Mouse (Mus musculus) gonadal fat pad, adult 2 months (tissue): ENCODE data around the gene Adamtsl4. TPM values are rescaled to one million over a fixed set of nuclear protein-coding genes. Genes with fewer than 3 reads are reported as not detected.

ENCODE experiments used
- DNase-seq: peaks from one replicate; pipeline ENCODE4 v3.0.0-alpha.2; 2012; ENCODE audit warnings: low read depth
- polyA plus RNA-seq: library from polyadenylated mRNA; depleted of rRNA; stranded (reverse); fragments of >200 nt; gene quantifications from 2 replicates; pipeline ENCODE4 v1.2.3, GENCODE M21; 2012; rRNA removed

Gene Adamtsl4
- polyA plus RNA-seq, result 12.5 and 15.3 TPM in 2 replicates

- DNase-seq, result no peak
Observed at GRCm38 (mm10) chr3:95687524-95688421, at the start of gene Adamtsl4. TSS of gene Adamtsl4 (minus strand) at chr3:95687917.

DNA sequence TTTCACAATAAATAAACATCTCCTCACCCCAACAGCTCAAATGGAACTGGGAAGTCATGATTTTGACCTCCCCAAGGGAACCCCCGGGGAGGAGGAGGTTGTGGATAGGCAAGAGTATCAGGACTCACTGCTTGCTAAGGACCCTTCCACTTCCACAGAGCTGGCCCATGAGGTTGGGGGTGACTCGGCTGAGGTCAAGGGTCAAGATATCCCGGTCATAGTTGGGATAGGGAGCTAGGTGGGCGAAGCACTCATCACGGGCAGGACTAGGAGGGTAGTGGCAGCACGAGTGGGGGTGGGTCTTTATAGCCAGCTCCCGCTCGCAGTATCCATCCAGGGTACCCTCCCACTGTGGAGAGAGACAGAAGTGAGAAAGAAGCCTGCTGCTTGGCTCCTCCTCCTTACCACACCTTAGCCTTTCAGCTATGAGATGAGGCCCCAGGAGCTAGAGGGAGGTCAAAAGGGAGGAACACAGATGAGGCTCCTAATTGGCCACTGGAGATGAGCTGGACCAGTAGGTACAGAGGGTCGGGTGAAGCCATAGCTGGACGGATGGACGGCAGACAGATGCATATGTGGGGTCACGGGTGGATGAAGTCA lies 47.5 kb upstream of the Adamtsl4 start:
- DNase-seq, result no peak

DNA sequence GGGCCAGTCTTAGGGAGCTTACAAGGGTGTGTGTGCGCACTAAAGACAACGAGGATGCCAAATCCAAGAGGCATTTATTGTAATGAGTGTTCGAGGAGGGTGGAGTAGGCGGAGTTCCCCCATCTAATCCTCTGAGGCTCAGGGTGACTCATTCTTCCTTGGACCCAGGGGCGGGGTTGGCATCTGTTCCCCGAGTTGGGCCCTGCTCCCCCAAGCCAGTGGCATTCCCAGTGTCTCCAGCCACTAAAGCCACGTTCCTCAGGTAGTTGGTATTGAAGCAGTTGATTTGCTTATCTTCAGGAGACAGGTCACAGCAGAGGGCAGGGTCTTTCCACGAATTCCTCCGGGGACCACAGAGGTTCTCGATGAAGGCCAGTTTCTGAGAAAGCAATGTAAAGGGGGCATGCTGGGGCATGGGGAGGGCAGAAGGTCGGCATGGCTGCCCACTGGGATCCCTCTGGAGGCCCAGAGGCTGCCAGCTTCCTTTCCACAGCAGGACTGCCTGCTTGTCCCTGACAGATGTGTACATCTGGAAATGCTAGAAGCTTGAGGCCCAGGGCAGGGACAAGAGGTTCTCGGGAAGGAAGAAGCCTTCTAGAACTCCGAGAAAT lies 46.5 kb upstream of the Adamtsl4 start:
- DNase-seq, result no peak

DNA sequence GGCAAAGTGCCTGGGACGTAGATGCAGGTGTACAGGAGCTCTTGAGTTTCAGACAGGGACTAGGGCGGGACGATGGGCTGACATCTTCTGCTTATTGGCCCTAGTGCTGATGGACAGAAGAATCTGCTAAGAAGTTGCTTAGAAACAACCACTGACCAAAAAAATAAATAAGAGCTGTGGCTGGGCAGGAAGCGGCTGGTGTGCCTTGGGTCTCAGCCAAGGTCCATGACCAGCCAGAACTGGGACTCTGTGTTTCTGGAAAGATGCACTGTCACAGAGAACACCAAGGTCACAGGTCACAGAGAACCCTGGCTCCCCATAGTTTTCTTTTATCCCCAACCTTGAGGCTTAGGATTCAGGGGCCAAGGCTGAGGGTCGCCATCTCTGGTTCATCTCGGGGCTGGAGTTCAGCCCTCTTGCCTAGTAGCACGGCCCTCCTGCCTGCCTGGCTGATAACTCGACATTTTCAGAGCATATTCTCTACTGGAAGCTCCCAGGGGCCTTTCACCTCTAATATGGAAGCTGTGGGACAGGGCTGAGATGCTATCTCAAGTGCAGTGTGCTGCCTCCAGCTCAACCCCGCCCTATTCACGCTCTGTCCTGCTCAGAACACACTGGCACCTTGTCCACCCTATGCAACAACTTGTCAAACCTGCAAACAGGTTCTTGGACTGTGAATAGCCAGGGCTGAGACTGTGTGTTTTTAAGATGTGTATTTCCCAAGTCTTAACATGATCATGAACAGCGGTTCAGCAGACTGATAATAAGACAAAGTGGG lies 45.2 kb upstream of the Adamtsl4 start:
- no peak for DNase-seq

DNA sequence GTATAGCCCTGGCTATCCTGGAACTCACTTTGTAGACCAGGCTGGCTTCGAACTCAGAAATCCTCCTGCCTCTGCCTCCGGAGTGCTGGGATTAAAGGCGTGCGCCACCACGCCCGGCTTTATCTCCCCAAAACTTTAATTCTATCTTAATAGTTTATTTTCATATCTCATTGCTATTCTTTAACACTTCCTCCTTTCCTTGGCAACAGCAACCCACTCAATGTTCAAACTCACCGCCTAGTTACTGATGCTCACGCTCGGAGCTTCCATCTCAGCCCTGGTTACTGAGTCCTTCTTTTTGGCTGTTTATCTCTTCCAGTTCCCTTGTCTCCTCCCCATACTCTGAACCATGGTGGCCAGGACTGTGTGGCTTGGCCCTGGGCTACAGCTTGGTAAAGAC lies 44.6 kb upstream of the Adamtsl4 start:
- DNase-seq, result no peak

DNA sequence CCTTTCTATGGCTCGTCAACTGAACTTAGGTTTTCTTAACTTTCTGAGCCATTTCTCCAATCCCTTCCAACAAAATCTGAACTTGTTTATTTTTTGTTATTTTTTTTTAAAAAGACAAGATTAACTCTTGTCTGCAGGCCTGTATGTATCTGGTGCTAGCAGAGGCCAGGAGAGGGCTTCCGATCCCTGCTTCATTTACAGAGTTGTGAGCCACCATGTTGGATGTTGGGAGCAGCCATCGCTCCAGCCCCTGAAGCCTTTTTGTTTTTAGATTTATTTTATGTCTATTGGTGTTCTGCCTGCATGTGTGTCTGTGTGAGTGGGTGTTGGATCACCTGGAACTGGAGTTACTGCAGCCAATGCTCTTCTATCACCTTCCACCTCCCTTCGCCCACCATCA lies 44.1 kb upstream of the Adamtsl4 start:
- DNase-seq, result no peak

- DNase-seq, result no peak
Observed at GRCm38 (mm10) chr3:95730431-95730830, 42.7 kb upstream of the Adamtsl4 start.

- no peak for DNase-seq
Observed at GRCm38 (mm10) chr3:95728906-95729305, 41.2 kb upstream of the Adamtsl4 start.

DNA sequence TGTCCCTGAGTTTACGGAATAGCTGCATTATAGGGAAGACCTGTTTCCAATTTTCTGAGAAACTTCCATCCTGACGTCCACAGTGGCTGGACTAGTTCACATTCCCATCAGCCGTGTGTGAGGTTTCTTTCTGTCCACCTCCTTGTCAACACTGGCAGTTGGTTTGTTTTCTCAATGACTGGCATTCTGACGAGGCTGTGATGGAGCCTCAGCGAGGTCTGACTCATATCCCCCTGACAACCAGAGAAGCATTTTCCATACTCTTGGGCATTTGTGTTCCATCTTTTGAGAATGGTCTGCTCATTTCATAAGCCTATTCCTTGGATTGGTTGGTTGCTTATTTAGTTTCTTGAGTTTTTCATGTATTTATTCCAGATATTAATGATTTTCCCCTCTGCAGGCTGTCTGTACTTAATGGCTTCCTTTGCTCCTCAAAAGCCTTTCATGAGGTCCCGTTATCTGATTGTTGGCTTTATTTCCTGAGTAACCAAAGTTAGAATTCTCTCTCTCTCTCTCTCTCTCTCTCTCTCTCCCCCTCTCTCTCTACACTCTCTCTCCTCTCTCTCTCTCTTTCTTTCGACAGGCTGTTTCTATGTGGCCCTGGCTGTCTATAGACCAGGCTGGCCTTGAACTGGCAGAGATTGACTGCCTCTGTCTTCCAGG lies 39.1 kb upstream of the Adamtsl4 start:
- DNase-seq, result no peak

GRCm38 (mm10) chr3:95725863-95726262 lies 38.1 kb upstream of the Adamtsl4 start:
- no peak for DNase-seq

DNA sequence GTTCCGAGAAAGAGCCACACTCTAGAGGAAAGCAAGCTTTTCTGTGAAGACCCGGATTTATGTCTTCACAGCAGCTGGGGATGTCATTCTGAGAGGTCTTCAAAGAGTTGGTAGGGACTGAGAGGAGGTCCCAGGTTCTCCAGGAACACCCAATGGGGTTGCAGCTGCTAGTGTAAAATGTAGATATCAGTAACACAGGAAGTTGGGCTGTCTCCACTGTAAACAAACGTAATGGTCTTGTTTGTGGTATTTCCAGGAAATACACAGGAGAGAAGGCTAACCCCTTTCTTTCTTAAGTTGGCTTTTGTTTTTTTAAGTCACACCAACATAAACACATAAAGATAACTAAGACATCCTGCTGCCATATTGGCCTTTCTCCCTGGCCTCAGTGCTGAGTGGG lies 34.7 kb upstream of the Adamtsl4 start:
- no peak for DNase-seq

DNA sequence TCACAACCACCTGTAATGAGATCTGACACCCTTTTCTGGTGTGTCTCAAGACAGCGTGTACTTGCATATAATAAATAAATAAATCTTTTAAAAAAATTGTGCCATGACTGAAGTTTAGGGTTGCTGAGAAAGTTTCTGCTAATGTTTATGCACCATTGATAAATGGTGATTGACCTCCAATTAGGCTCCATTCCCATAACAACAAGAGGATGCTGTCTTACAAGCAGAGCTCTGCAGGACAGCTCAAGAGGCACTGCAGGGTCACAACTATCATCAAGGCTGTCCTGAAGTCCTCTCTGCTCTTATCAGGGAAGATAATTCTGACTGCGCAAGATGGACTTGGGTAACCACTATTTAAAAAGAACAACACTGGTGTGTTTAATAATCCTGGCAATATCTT lies 30.4 kb upstream of the Adamtsl4 start:
- no peak for DNase-seq

- DNase-seq, result no peak
Observed at GRCm38 (mm10) chr3:95716075-95716474, 28.4 kb upstream of the Adamtsl4 start.

DNA sequence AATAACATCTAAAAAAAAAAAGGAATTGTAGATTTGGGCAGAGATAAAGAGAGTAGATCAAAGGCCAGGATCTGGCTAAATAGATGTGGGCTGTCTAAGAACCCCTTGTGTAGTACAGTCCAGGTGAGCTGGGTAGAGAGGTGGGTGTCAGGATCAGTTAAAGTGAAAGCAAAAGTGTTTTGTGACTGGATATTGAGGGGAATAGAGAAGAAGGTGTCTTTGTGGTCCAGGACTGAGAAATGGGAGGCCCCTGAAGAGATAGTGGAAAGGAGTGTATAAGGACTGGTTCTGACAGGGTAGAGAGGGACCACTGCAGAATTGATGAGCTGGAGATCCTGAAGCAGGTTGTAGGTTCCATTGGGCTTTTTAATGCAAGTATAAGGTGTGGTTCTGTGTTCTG lies 22.2 kb upstream of the Adamtsl4 start:
- no peak for DNase-seq

DNA sequence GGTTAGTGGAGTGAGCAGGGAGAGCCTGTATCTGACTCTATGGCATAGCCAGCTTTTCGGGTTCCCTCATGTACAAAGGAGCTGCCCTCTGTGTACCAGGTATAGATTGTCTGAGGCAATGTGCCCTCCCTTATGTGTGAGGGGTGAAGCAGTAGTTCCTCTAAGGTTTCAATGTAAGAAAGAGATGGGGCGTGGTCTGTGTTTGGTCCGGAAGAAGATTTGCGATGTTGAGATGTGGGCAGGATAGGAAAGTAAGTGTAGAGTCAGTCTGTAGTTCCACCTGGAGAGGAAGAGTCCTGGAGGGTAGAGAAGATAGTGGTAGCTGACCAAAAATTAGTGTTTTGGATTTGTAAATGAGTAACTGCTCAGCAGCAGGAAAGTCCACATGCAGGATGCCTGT lies 21.3 kb upstream of the Adamtsl4 start:
- no peak for DNase-seq

DNA sequence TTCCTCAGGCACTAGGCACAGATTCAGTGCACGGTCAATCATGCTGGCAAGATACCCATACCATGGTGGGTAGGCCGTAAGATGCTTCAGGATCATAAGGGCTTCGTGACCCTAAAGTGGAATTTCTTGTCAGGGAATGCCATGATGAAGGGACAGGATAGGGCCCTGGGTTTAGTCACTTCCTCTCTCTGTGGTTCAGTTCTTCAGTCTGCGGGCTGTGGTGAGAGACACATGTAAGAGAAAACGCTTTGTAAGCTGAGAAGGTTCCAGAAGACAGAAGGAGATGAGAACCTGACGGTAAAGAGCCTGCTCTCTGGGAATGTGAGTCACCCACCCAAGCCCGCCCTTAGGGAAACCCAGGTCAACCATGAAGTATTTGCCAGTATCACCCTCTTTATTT lies 19.8 kb upstream of the Adamtsl4 start:
- DNase-seq, result no peak

DNA sequence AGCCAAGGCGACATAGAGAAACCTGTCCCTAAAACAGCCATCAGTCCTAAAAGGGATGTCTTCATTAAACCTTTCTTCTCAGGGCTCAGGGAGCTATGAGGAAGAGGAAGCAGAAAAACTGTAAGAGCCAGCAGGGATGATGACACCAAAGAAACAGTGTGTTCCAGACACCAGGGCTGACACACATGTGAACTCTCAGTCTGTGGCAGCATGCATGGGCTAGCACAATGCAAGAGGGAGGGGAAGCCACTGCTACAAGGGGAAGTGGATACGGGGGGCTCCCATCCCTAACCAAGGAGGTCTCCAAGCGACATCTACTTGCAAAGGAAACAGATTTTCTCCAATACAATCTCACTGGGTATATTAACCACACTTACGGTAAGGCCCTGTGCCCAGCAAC lies 18.6 kb upstream of the Adamtsl4 start:
- no peak for DNase-seq

DNA sequence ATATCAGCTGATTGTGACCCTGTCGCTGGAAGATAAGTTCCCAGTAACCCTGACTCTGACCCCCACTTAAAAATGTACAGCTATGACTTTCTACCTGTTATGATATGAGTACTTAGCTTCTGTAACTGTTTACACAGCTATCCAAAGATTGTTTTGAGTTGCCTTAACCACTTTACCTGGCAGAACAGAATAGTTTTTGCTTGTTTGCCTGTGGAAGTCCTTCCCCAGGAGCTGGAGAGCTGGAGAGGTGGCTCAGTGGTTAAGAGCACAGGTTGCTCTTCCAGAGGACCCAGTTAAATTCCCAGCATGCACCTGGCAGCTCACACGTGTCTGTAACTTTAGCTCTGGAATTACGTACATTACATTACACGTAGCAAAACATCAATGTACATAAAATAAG lies 16.9 kb upstream of the Adamtsl4 start:
- DNase-seq, result no peak

DNA sequence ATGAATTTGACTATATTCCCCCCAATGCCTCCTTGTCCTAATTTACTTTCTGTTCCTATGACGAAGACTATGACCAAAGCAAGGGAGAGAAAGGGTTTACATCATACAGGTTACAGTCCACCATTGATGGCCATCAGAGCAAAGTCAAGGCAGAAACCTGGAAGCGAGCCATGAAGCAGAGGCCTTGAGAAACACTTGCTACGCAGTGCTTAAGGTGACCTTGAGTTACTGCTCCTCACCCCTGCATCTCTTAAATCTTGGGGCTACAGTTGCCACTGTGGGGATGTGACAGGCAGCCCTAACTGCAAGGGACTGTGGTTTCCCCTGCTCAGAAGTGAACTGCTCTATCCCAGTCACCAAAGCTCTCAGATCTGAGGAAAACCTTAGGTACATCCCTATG lies 15.6 kb upstream of the Adamtsl4 start:
- DNase-seq, result no peak

- DNase-seq, result no peak
Observed at GRCm38 (mm10) chr3:95701877-95702540, 14.3 kb upstream of the Adamtsl4 start.

- DNase-seq, result no peak
Observed at GRCm38 (mm10) chr3:95701085-95701484, 13.4 kb upstream of the Adamtsl4 start.
